Mouse (Mus musculus): Measurements from ENCODE around the gene Rgs13. TPM values are rescaled to one million over a fixed set of nuclear protein-coding genes. Genes with fewer than 3 reads are reported as not detected.
"Not testable (repeated sequence)": the region's sequence is repeated elsewhere in the genome, so short reads cannot be mapped to it uniquely, and the experiment has no call there.

Rgs13 gene
- polyA plus RNA-seq, 1 experiment = not detected

DNA sequence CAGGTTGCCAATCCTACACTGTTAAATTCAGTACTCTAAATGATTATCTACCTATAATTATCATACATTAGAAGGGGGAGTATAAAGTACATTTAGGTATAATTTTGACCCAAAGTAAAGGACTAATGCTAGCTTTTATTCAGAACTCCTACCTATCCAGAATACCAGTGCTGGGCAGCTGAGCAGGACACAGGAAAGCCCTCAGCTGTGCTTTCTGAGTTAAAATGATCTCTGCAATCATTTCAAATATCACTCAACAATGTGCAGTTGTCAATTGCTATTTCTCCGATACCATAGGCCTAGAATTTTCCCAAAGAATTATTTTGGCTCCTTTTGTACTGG, 25.0 kb downstream of the Rgs13 start:
- Histone ChIP-seq H3K4me3 (ENCODE audit: control insufficient read depth, low read depth, low read length) (no peak overlapping the region), H3K27ac (ENCODE audit: control insufficient read depth, insufficient read depth, low read depth, low read length) (no peak overlapping the region), H3K27me3 (ENCODE audit: control insufficient read depth, insufficient read depth, low read length) (no peaks in the 10 kb centered on the region), H3K36me3 (ENCODE audit: control insufficient read depth, insufficient read depth, low read length) (no peaks in the 10 kb centered on the region), H3K4me1 (ENCODE audit: control insufficient read depth, insufficient read depth, low read length) (no peaks in the 10 kb centered on the region)
- TF ChIP-seq CTCF (IDR thresholded peaks at IDR 0.05; ENCODE audit: control insufficient read depth, insufficient read depth, insufficient replicate concordance, low read depth, low read length) (no peak), POLR2A (IDR thresholded peaks at IDR 0.05; ENCODE audit: control insufficient read depth, low read depth, low read length) (no peak)

DNA sequence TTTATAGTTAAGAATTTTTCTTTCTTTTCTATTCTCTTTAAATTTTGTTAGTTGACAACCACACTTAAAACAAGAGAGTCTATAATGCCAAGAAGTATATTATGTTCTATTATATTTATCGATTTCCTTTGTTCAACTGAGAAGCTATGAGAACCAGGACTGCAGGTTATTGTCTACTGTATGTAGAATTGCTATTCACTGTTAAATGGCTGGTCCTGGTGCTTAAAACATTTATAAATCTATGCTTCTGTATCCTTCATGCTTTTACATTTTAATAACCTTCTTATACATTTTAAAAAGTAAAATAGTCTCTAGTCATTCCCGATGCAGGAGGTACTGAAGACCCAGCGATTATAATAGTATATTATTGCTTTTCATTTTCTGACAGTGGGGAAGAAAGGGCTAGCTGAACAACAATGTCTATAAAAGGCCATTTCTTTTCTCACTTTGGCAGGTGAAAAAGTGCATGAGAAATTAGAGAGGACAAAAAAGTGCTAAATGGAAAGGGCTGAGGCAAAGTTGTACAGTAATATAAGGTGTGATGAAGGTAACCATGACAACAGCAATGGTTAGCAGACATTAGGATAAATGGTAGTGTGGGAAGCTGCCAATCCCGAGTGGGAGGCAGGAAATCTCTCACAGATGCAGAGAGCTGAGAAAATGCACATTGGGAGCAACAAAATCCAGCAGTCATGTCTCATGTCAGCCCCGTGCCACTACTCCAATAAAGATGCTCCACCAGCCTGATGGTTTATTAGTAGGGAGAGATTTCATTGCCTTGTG, 25.6 kb downstream of the Rgs13 start:
- Histone ChIP-seq H3K27me3 (ENCODE audit: control insufficient read depth, insufficient read depth, low read length) (no peaks in the 10 kb centered on the region), H3K36me3 (ENCODE audit: control insufficient read depth, insufficient read depth, low read length) (no peaks in the 10 kb centered on the region), H3K4me1 (ENCODE audit: control insufficient read depth, insufficient read depth, low read length) (no peaks in the 10 kb centered on the region), H3K27ac (ENCODE audit: control insufficient read depth, insufficient read depth, low read depth, low read length) (no peak overlapping the region), H3K4me3 (ENCODE audit: control insufficient read depth, low read depth, low read length) (no peak overlapping the region)
- TF ChIP-seq POLR2A (IDR thresholded peaks at IDR 0.05; ENCODE audit: control insufficient read depth, low read depth, low read length) (no peak), CTCF (IDR thresholded peaks at IDR 0.05; ENCODE audit: control insufficient read depth, insufficient read depth, insufficient replicate concordance, low read depth, low read length) (no peak)

DNA sequence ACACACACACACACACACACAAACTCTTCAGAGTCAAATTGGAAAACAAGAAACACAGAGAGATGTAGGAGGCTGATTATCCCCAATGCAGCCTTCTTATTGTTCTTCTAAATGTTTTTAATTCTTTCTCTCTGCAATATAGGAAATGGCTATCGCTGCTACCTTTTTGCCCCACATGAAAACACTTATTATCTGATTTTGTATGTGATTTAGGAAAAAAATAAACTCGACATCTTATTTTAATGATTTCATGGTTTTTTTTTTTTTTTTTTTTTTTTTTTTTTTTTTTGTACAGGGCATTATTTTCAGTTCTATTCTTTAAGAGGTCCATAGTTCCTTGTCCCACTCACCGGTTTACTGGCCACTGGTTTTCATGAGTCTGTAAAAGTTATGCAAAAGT, 27.2 kb downstream of the Rgs13 start:
- Histone ChIP-seq H3K27ac (ENCODE audit: control insufficient read depth, insufficient read depth, low read depth, low read length) (no peak overlapping the region), H3K4me1 (ENCODE audit: control insufficient read depth, insufficient read depth, low read length) (no peaks in the 10 kb centered on the region), H3K4me3 (ENCODE audit: control insufficient read depth, low read depth, low read length) (no peak overlapping the region), H3K27me3 (ENCODE audit: control insufficient read depth, insufficient read depth, low read length) (no peaks in the 10 kb centered on the region), H3K36me3 (ENCODE audit: control insufficient read depth, insufficient read depth, low read length) (no peaks in the 10 kb centered on the region)
- TF ChIP-seq POLR2A (IDR thresholded peaks at IDR 0.05; ENCODE audit: control insufficient read depth, low read depth, low read length) (no peak), CTCF (IDR thresholded peaks at IDR 0.05; ENCODE audit: control insufficient read depth, insufficient read depth, insufficient replicate concordance, low read depth, low read length) (no peak)

DNA sequence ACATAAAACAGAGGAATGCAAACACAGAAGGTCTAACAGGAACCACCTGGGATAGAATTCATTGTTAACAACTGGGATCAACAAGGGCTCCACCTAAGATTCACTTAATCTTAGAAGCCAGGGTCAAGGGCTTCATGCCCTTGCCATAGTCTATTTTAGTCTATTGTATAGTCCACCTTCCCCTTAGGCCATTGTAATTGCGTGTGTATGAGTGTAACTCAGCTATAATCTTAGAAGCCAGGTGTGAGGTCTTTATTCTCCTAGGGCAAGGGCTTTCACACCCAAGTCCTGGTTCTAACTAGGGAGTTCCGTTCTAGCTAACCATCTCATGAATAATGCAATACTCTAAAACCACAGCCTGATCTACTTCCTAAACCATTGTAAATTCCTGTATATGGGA, 35.8 kb downstream of the Rgs13 start:
- not testable (repeated sequence) for H3K36me3 ChIP-seq (ENCODE audit: control insufficient read depth, insufficient read depth, low read length); H3K27ac ChIP-seq (ENCODE audit: control insufficient read depth, insufficient read depth, low read depth, low read length); H3K4me1 ChIP-seq (ENCODE audit: control insufficient read depth, insufficient read depth, low read length); H3K4me3 ChIP-seq (ENCODE audit: control insufficient read depth, low read depth, low read length); H3K27me3 ChIP-seq (ENCODE audit: control insufficient read depth, insufficient read depth, low read length)

DNA sequence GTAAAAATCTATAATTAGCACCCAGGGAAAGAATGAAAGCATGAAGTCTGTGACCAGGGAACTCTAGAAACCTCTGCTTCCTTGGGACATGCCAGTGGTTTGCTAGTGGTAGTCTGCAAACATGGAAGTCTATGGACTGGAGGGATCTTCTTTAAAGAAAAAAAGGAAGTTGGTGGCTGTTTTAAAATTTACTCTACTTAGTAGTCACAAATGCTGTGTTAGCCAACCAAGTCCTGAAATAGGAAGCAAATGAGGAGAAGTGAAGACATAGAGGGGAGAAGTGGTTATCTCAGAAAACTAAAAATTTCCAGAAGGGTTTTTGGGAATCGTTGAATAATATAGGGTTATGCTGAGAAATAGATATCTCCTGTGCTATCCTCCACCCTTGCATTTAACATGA, 37.3 kb downstream of the Rgs13 start:
- H3K4me3 ChIP-seq (ENCODE audit: control insufficient read depth, low read depth, low read length) = no peak overlapping the region
- H3K4me1 ChIP-seq (ENCODE audit: control insufficient read depth, insufficient read depth, low read length) = no peaks in the 10 kb centered on the region
- no peak overlapping the region for H3K27ac ChIP-seq (ENCODE audit: control insufficient read depth, insufficient read depth, low read depth, low read length)
- H3K36me3 ChIP-seq (ENCODE audit: control insufficient read depth, insufficient read depth, low read length) = no peaks in the 10 kb centered on the region
- no peak for TF ChIP-seq CTCF (IDR thresholded peaks at IDR 0.05; ENCODE audit: control insufficient read depth, insufficient read depth, insufficient replicate concordance, low read depth, low read length)
- H3K27me3 ChIP-seq (ENCODE audit: control insufficient read depth, insufficient read depth, low read length) = no peaks in the 10 kb centered on the region

DNA sequence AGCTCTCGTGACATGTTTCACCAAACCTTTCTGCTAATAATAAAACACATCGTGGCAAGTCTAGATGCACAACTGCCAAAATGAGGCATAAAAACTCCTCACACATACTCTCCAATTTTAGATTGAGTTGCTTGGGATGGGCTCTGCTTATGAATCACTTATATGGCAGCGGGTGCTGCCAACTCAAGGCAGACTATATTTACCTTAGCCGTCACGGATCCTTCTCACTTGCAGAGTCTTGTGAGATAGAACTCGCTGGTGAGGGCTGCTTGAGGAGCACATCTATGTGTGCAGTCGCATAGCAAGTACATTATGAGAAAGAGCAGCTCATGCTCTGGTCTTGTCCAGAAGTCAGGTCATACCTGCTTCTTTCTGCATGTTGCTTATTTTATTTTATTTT, 49.2 kb downstream of the Rgs13 start:
- Histone ChIP-seq H3K36me3 (ENCODE audit: control insufficient read depth, insufficient read depth, low read length) (no peaks in the 10 kb centered on the region), H3K4me3 (ENCODE audit: control insufficient read depth, low read depth, low read length) (no peak overlapping the region), H3K27ac (ENCODE audit: control insufficient read depth, insufficient read depth, low read depth, low read length) (no peak overlapping the region), H3K4me1 (ENCODE audit: control insufficient read depth, insufficient read depth, low read length) (no peaks in the 10 kb centered on the region), H3K27me3 (ENCODE audit: control insufficient read depth, insufficient read depth, low read length) (no peaks in the 10 kb centered on the region)
- TF ChIP-seq POLR2A (IDR thresholded peaks at IDR 0.05; ENCODE audit: control insufficient read depth, low read depth, low read length) (no peak), CTCF (IDR thresholded peaks at IDR 0.05; ENCODE audit: control insufficient read depth, insufficient read depth, insufficient replicate concordance, low read depth, low read length) (no peak)

DNA sequence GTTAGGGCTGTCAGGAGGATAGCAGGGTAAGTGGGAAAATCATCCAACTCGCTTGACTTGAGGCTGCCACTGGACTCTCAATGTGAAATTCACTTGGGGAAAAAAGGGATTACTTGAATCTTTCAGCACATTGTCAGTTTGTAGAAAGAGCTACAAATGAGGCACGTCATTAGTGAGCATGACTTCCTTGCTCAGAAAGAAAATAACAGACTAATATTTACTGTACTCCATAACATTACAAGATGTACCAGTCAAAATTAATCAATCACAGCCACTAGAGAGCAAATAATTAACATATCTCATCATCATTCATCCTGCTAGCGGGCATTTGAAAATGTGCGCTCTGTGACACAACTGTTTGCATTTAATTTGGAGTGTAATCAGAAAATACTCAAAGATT, 57.1 kb downstream of the Rgs13 start:
- H3K27me3 ChIP-seq (ENCODE audit: control insufficient read depth, insufficient read depth, low read length) = no peaks in the 10 kb centered on the region
- H3K4me1 ChIP-seq (ENCODE audit: control insufficient read depth, insufficient read depth, low read length) = no peaks in the 10 kb centered on the region
- no peak overlapping the region for H3K4me3 ChIP-seq (ENCODE audit: control insufficient read depth, low read depth, low read length)
- no peaks in the 10 kb centered on the region for H3K36me3 ChIP-seq (ENCODE audit: control insufficient read depth, insufficient read depth, low read length)
- no peak overlapping the region for H3K27ac ChIP-seq (ENCODE audit: control insufficient read depth, insufficient read depth, low read depth, low read length)
- TF ChIP-seq POLR2A (IDR thresholded peaks at IDR 0.05; ENCODE audit: control insufficient read depth, low read depth, low read length) = no peak
- TF ChIP-seq CTCF (IDR thresholded peaks at IDR 0.05; ENCODE audit: control insufficient read depth, insufficient read depth, insufficient replicate concordance, low read depth, low read length) = no peak

DNA sequence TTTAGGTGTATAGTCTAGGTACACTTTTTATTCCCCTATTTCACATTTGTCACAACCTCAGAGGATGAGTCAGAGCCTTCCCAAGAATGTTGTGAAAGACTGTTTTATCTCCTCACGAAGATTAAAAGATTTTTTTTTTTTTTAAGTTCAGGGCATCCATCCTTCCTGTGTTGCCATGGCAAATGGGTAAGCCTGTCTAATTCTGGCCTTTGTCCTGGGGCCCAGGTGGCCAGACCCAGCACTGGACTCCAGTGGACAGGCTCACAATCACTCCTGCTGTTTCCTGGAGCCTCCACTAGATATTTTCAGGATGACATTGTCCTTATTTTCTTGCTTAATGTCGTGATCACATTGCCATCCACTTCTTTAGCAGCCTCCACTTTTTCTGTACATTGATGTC, 57.7 kb downstream of the Rgs13 start:
- TF ChIP-seq CTCF (IDR thresholded peaks at IDR 0.05; ENCODE audit: control insufficient read depth, insufficient read depth, insufficient replicate concordance, low read depth, low read length) (no peak), POLR2A (IDR thresholded peaks at IDR 0.05; ENCODE audit: control insufficient read depth, low read depth, low read length) (no peak)
- Histone ChIP-seq H3K4me3 (ENCODE audit: control insufficient read depth, low read depth, low read length) (no peak overlapping the region), H3K27me3 (ENCODE audit: control insufficient read depth, insufficient read depth, low read length) (no peaks in the 10 kb centered on the region), H3K27ac (ENCODE audit: control insufficient read depth, insufficient read depth, low read depth, low read length) (no peak overlapping the region), H3K4me1 (ENCODE audit: control insufficient read depth, insufficient read depth, low read length) (no peaks in the 10 kb centered on the region), H3K36me3 (ENCODE audit: control insufficient read depth, insufficient read depth, low read length) (no peaks in the 10 kb centered on the region)

Measured in testis, adult 2 months (tissue).